ENCODE assay signal across 8 mouse cellular contexts in genomic region chr17:12290735-12291134, GRCm38 (mm10). TPM values are rescaled to one million over a fixed set of nuclear protein-coding genes. Genes with fewer than 3 reads are reported as not detected.
DNase-seq lines count a peak whose midpoint lies in the region; ATAC-seq lines count a peak whose summit lies in the region.

No protein-coding gene starts in this region.

- no peak overlapping the region for H3K4me2 ChIP-seq in heart, embryonic 11.5 days
- H3K4me2 ChIP-seq in forebrain, embryonic 15.5 days (replicated peaks) = no peak overlapping the region; the same call in 1 of the 2 replicates
- H3K4me2 ChIP-seq in limb, embryonic 15.5 days = no peak overlapping the region

- no peak overlapping the region for H3K9ac ChIP-seq in heart, embryonic 11.5 days (ENCODE audit: low read depth, low read length)
- no peak overlapping the region for H3K9ac ChIP-seq in forebrain, embryonic 15.5 days (replicated peaks)
- H3K9ac ChIP-seq in limb, embryonic 15.5 days = no peak overlapping the region

- no peak overlapping the region for H3K4me3 ChIP-seq in heart, embryonic 11.5 days (ENCODE audit: low read depth, low read length)
- H3K4me3 ChIP-seq in forebrain, embryonic 15.5 days = no peak overlapping the region
- no peak overlapping the region for H3K4me3 ChIP-seq in limb, embryonic 15.5 days

- peaks cover 10% of the 10 kb centered on the region; the same call in 1 of the 2 replicates for H3K4me1 ChIP-seq in heart, embryonic 11.5 days (ENCODE audit: control insufficient read depth, insufficient read depth, low read length)
- H3K4me1 ChIP-seq in forebrain, embryonic 15.5 days = peaks cover 40% of the 10 kb centered on the region
- peaks cover 36% of the 10 kb centered on the region for H3K4me1 ChIP-seq in limb, embryonic 15.5 days

- DNase-seq in heart, adult 8-10 months (ENCODE audit: low spot score) = peak; percentile 54
- peak; percentile 88 for DNase-seq in adipocyte (ENCODE audit: low spot score)
- DNase-seq in right cerebral cortex, adult 2 months (ENCODE audit: low spot score in 2 of 2) = peak; percentile 54 to 57
- DNase-seq in cerebellum, adult 18-20 months = no peak
- DNase-seq in liver = no peak

- ATAC-seq in heart, embryonic 11.5 days (replicated peaks; ENCODE audit: insufficient number of reproducible peaks, low FRiP score, low TSS enrichment) = no peak
- peak; percentile 98 for ATAC-seq in forebrain, embryonic 15.5 days (replicated peaks)
- ATAC-seq in limb, embryonic 15.5 days (ENCODE audit: insufficient number of reproducible peaks, low FRiP score, low TSS enrichment, low read depth) = peak; percentile 86

- H3K27ac ChIP-seq in heart, embryonic 11.5 days (ENCODE audit: low read depth, low read length) = no peak overlapping the region
- peak overlapping the region; percentile 77 for H3K27ac ChIP-seq in forebrain, embryonic 15.5 days (replicated peaks)
- peak overlapping the region; percentile 34; the same call in 1 of the 2 replicates for H3K27ac ChIP-seq in limb, embryonic 15.5 days

- H3K27me3 ChIP-seq in heart, embryonic 11.5 days (ENCODE audit: control insufficient read depth, insufficient read depth, low read length) = no peaks in the 10 kb centered on the region
- no peaks in the 10 kb centered on the region for H3K27me3 ChIP-seq in forebrain, embryonic 15.5 days
- no peaks in the 10 kb centered on the region for H3K27me3 ChIP-seq in limb, embryonic 15.5 days

- no peaks in the 10 kb centered on the region for H3K36me3 ChIP-seq in heart, embryonic 11.5 days (ENCODE audit: control insufficient read depth, insufficient read depth, low read length)
- no peaks in the 10 kb centered on the region for H3K36me3 ChIP-seq in forebrain, embryonic 15.5 days
- 0 out of 2 replicates have a peak, but pooled peaks cover 3% of the 10 kb centered on the region for H3K36me3 ChIP-seq in limb, embryonic 15.5 days

- no peaks in the 10 kb centered on the region for H3K9me3 ChIP-seq in heart, embryonic 11.5 days (replicated peaks; ENCODE audit: control insufficient read depth, low read length)
- H3K9me3 ChIP-seq in forebrain, embryonic 15.5 days = no peaks in the 10 kb centered on the region
- H3K9me3 ChIP-seq in limb, embryonic 15.5 days = no peaks in the 10 kb centered on the region

- 56% methylated on average over 10 of the region's 10 CpGs for WGBS in heart, embryonic 11.5 days (ENCODE audit: insufficient replicate concordance)
- 20% methylated on average over 10 of the region's 10 CpGs for WGBS in forebrain, embryonic 15.5 days
- 16% methylated on average over 10 of the region's 10 CpGs for WGBS in limb, embryonic 15.5 days

RNA-seq across cellular contexts. Expression of gene Map3k4, which starts 27.9 kb away (rescaled TPM):
- total RNA-seq in heart, adult 8-10 months (2022) = 10 to 100 TPM; 39.7 to 57.5 (median 49.8) TPM
- 29.2 and 39.5 TPM in 2 replicates for polyA plus RNA-seq in heart, embryonic 11.5 days (2014; fragmentation: Nextera tagmentation; extraction: Ambion mirVana)
- 37.4 and 47.3 TPM in 2 replicates for polyA plus RNA-seq in forebrain, embryonic 15.5 days (2015; fragmentation: Nextera tagmentation; extraction: Ambion mirVana)
- 38.8 and 41.6 TPM in 2 replicates for polyA plus RNA-seq in limb, embryonic 15.5 days (2015; fragmentation: Nextera tagmentation; extraction: Ambion mirVana)

Comparison
In these comparisons a context has a peak if more than half of its experiments do, and no peak if none do; other contexts are left out.
1. DNase-seq: peak in heart, adult 8-10 months (single experiment), adipocyte (single experiment) and right cerebral cortex, adult 2 months (2 of 2); none in cerebellum, adult 18-20 months (0 of 2) and liver (single experiment).